Mouse (Mus musculus): ENCODE data around the gene Gm4952.

DNA sequence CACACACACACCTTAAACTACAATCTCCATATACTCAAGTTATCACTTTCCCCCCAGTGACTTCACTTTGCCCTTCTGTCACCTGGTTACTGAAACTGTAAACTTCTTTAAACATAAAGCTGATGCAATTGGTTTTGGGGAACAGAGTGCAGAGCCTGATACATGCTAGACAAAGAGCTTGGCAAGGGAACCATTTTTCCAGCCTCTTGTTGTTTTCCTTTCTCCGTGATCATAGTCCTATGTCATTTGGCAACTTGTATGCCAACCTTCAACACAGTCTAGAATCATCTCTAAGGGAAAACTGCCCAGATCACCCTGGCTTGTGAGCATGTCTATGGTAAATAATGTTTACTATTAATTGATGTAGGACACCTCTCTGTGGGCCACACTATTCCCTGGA, 38.3 kb downstream of the Gm4952 start:
- TF ChIP-seq CTCF (IDR thresholded peaks at IDR 0.05) (no peak), EP300 (IDR thresholded peaks at IDR 0.05) (no peak)

Data from lung, postnatal 0 days (tissue).